Mouse (Mus musculus) CH12.LX (cell line): ENCODE data around the gene Grcc10.

Experiments used
- CTCF ChIP-seq, 2 experiments: IDR thresholded peaks in 1 of 2; conservative IDR thresholded peaks in 1 of 2; 2 replicates each; pipeline ENCODE4 v1.5.1; 2011 to 2012; ENCODE audit warnings: low read depth in 2 of 2, low read length in 2 of 2, improper control_type of control experiment in 1 of 2, inconsistent platforms in 1 of 2, mild to moderate bottlenecking in 1 of 2, moderate library complexity in 1 of 2
- E2F4 ChIP-seq: IDR thresholded peaks from 2 replicates; pipeline ENCODE4 v1.6.1; 2011; ENCODE audit warnings: low read depth, low read length, improper control_type of control experiment; ENCODE audit not compliant: insufficient replicate concordance
- ETS1 ChIP-seq: conservative IDR thresholded peaks from 2 replicates; pipeline ENCODE4 v1.6.1; 2012; ENCODE audit warnings: low read depth, mild to moderate bottlenecking, inconsistent platforms, low read length, improper control_type of control experiment, moderate library complexity
- KAT2A ChIP-seq: IDR thresholded peaks from 2 replicates; pipeline ENCODE4 v1.6.1; 2012; ENCODE audit warnings: low read length, improper control_type of control experiment, inconsistent platforms; ENCODE audit not compliant: insufficient replicate concordance
- MYC ChIP-seq: IDR thresholded peaks from 2 replicates; pipeline ENCODE4 v1.6.1; 2011; ENCODE audit warnings: low read depth, mild to moderate bottlenecking, improper control_type of control experiment, low read length
- POLR2A ChIP-seq: IDR thresholded peaks from 2 replicates; pipeline ENCODE4 v1.6.1; 2011; ENCODE audit warnings: low read depth, mild to moderate bottlenecking, improper control_type of control experiment, low read length
- RAD21 ChIP-seq: IDR thresholded peaks from 2 replicates; pipeline ENCODE4 v1.6.1; 2011; ENCODE audit warnings: low read depth, mild to moderate bottlenecking, low read length, improper control_type of control experiment, moderate library complexity
- RCOR1 ChIP-seq: conservative IDR thresholded peaks from 2 replicates; pipeline ENCODE4 v1.6.1; 2012; ENCODE audit warnings: low read depth, mild to moderate bottlenecking, inconsistent platforms, low read length, improper control_type of control experiment
- SIN3A ChIP-seq: IDR thresholded peaks from 2 replicates; pipeline ENCODE4 v1.6.1; 2012; ENCODE audit warnings: low read length, improper control_type of control experiment, inconsistent platforms
- TCF12 ChIP-seq: IDR thresholded peaks from 2 replicates; pipeline ENCODE4 v1.6.1; 2014; ENCODE audit warnings: low read depth, mild to moderate bottlenecking, inconsistent platforms, low read length, improper control_type of control experiment
- UBTF ChIP-seq: IDR thresholded peaks from 2 replicates; pipeline ENCODE4 v1.6.1; 2012; ENCODE audit warnings: low read depth, mild to moderate bottlenecking, inconsistent platforms, low read length, improper control_type of control experiment, moderate library complexity
- USF1 ChIP-seq: IDR thresholded peaks from 2 replicates; pipeline ENCODE4 v1.6.1; 2014; ENCODE audit warnings: low read depth, mild to moderate bottlenecking, inconsistent platforms, low read length, improper control_type of control experiment
- ZMIZ1 ChIP-seq: IDR thresholded peaks from 2 replicates; pipeline ENCODE4 v1.6.1; 2012; ENCODE audit warnings: low read depth, mild to moderate bottlenecking, inconsistent platforms, low read length, improper control_type of control experiment
- ZNF384 ChIP-seq: IDR thresholded peaks from 2 replicates; pipeline ENCODE4 v1.6.1; 2012; ENCODE audit warnings: low read depth, low read length, improper control_type of control experiment, inconsistent platforms

DNA sequence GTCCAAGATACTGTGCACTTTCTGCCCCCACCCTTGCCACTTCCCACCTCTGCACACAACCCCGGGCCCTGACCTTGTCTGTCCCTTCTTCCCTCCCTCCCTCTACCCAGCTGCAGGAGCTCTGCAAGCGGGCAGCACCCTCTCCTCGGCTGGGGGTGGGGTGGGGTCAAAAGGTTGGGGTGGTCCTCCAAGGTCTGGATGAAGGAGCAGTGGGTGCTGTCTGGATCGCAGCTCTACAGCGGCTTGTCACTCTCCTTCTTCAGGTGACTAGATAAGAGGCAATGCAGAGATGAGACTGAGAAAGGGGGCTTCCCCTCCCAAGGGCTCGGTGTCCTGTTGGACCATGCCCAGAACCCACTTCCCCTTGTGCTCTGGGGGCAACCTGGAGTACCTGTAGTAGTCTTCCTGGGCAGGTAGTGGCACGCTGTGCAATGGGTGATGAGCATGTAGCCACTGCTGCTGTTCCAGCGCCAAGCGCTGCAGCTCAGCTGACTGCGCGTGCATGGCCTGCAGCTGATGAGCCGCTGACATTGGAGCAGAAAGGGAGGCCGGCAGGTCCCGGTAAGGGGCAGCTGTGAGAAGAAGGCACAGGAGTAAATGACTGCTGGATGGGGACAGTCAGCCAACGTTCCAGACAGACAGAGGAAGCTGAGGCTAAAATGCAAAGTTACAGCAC is 1.8 kb upstream of the Grcc10 start:
- TF ChIP-seq POLR2A, result no peak
- TF ChIP-seq KAT2A, result no peak
- no peak for TF ChIP-seq CTCF (conservative IDR thresholded peaks at IDR 0.05 in 1 of 2, IDR thresholded peaks at IDR 0.05 in 1 of 2; ENCODE audit: low read depth in 2 of 2, low read length in 2 of 2)
- TF ChIP-seq UBTF, result no peak
- no peak for TF ChIP-seq ETS1
- TF ChIP-seq MYC, result no peak
- no peak for TF ChIP-seq RAD21
- TF ChIP-seq USF1, result no peak
- no peak for TF ChIP-seq ZNF384
- no peak for TF ChIP-seq TCF12
- no peak for TF ChIP-seq ZMIZ1
- TF ChIP-seq SIN3A, result no peak
- TF ChIP-seq RCOR1, result no peak
- no peak for TF ChIP-seq E2F4
